Mouse (Mus musculus): ENCODE results near the gene Dgkg.

- TF ChIP-seq CTCF (IDR thresholded peaks at IDR 0.05; ENCODE audit: low read depth, low read length), result no peak
- no peak for TF ChIP-seq TAL1 (conservative IDR thresholded peaks at IDR 0.05; ENCODE audit: low read depth, low read length)
Observed at GRCm38 (mm10) chr16:22436106-22436505, 220.9 kb downstream of the Dgkg start.

Data from G1E (cell line).